Mouse (Mus musculus): ENCODE results near the gene Gm6871. TPM values are rescaled to one million over a fixed set of nuclear protein-coding genes. Genes with fewer than 3 reads are reported as not detected.

The Gm6871 gene
- polyA plus RNA-seq (2014; fragmentation: Illumina TruSeq; extraction: RNeasy Lipid Tissue Mini Kit (QIAGEN cat#74804); ENCODE audit: low read depth, low replicate concordance): 9.9 TPM

GRCm38 (mm10) chr7:41573562-41573961 is at the start of gene Gm6871:
TSS of gene Gm6871 (minus strand) at chr7:41573662.

GRCm38 (mm10) chr7:41599034-41599813 is 25.8 kb upstream of the Gm6871 start, which contains the start of gene 2610021A01Rik:
TSS of gene 2610021A01Rik (plus strand) at chr7:41599230.

GRCm38 (mm10) chr7:41499389-41500049 is 73.9 kb downstream of the Gm6871 start, which contains the start of the genes Gm20449 and AW146154:
TSS of gene Gm20449 (minus strand) at chr7:41499417.
TSS of gene AW146154 (minus strand) at chr7:41499890.

Other genes with a start within 250 kb of the Gm6871 start
- gene AI987944, start 180.3 kb downstream of the Gm6871 start, polyA plus RNA-seq (2014; fragmentation: Illumina TruSeq; extraction: RNeasy Lipid Tissue Mini Kit (QIAGEN cat#74804); ENCODE audit: low read depth, low replicate concordance): 182 TPM
- gene Vmn2r57, start 125.0 kb downstream of the Gm6871 start, polyA plus RNA-seq (2014; fragmentation: Illumina TruSeq; extraction: RNeasy Lipid Tissue Mini Kit (QIAGEN cat#74804); ENCODE audit: low read depth, low replicate concordance): 0.52 TPM
- 0.29 TPM for gene Gm20449, start 74.2 kb downstream of the Gm6871 start, polyA plus RNA-seq (2014; fragmentation: Illumina TruSeq; extraction: RNeasy Lipid Tissue Mini Kit (QIAGEN cat#74804); ENCODE audit: low read depth, low replicate concordance)
- 3.7 TPM for gene AW146154, start 73.8 kb downstream of the Gm6871 start, polyA plus RNA-seq (2014; fragmentation: Illumina TruSeq; extraction: RNeasy Lipid Tissue Mini Kit (QIAGEN cat#74804); ENCODE audit: low read depth, low replicate concordance)
- gene 2610021A01Rik, start 25.6 kb upstream of the Gm6871 start, polyA plus RNA-seq (2014; fragmentation: Illumina TruSeq; extraction: RNeasy Lipid Tissue Mini Kit (QIAGEN cat#74804); ENCODE audit: low read depth, low replicate concordance): 24.5 TPM
- 32.3 TPM for gene Zfp788, start 59.5 kb upstream of the Gm6871 start, polyA plus RNA-seq (2014; fragmentation: Illumina TruSeq; extraction: RNeasy Lipid Tissue Mini Kit (QIAGEN cat#74804); ENCODE audit: low read depth, low replicate concordance)

All from testis, adult 10 weeks (tissue).